Mouse (Mus musculus): ENCODE results near the gene Fads1.

DNA sequence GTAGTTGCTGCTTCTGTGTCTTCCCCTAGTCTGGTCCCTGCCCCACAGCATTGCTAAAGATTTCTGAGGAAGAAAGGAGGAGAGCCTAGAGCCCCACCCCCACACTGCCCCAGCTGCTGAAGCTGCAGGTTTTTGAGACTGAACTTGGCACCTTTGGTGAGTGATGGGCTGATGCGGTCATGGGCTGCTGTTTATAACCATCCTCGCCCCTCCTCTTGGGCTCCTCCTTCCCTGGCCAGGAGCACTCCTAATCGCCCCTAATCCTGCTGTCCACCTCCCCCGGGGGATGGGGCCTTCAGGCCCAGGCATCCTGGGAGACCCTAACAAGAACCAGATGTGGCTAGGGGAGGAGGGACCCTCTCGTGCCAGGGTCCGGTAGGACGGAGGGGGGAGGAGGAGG is 48.3 kb downstream of the Fads1 start:
- TF ChIP-seq CTCF (IDR thresholded peaks at IDR 0.05; ENCODE audit: borderline replicate concordance, extremely low read depth, insufficient read depth, insufficient read length) (no peak), POLR2A (IDR thresholded peaks at IDR 0.05; ENCODE audit: borderline replicate concordance, extremely low read depth, insufficient read depth, insufficient read length, poor library complexity, severe bottlenecking) (no peak)

All from brain, embryonic 14.5 days (tissue).